Mouse (Mus musculus) MEL (cell line): ENCODE results near the gene Sar1a. TPM values are rescaled to one million over a fixed set of nuclear protein-coding genes. Genes with fewer than 3 reads are reported as not detected.
A peak's percentile ranks its signal among the peaks of the same experiment; 100 is the strongest.

ENCODE experiments used
- DNase-seq: peaks from one replicate; pipeline ENCODE4 v3.0.0; 2011; ENCODE audit warnings: low read depth, low spot score
- H3K27ac ChIP-seq: 2 replicates; pipeline ENCODE4 v1.5.1; 2012; ENCODE audit warnings: low read depth, mild to moderate bottlenecking, control low read depth, low read length, moderate library complexity; ENCODE audit not compliant: control insufficient read depth
- H3K27me3 ChIP-seq, 2 experiments: fragments of 150-350 bp in 1 of 2; sonication (generic) in 1 of 2; 2 replicates each; pipeline ENCODE4 v1.6.1; 2012; ENCODE audit warnings: low read length in 2 of 2, mild to moderate bottlenecking in 2 of 2, improper control_type of control experiment in 1 of 2, moderate library complexity in 1 of 2; ENCODE audit not compliant: insufficient read depth in 2 of 2, control insufficient read depth in 1 of 2
- H3K36me3 ChIP-seq, 2 experiments: 2 replicates each; pipeline ENCODE4 v1.6.1; 2012 to 2014; ENCODE audit warnings: low read length in 2 of 2, improper control_type of control experiment in 1 of 2, inconsistent platforms in 1 of 2, mild to moderate bottlenecking in 1 of 2; ENCODE audit not compliant: insufficient read depth in 2 of 2, control insufficient read depth in 1 of 2
- H3K4me1 ChIP-seq, 2 experiments: fragments of 150-350 bp in 1 of 2; sonication (generic) in 1 of 2; 2 replicates each; pipeline ENCODE4 v1.6.1; 2012; ENCODE audit warnings: low read length in 2 of 2, improper control_type of control experiment in 1 of 2, mild to moderate bottlenecking in 1 of 2; ENCODE audit not compliant: insufficient read depth in 2 of 2, control insufficient read depth in 1 of 2
- H3K4me3 ChIP-seq, 2 experiments: fragments of 150-350 bp in 1 of 2; sonication (generic) in 1 of 2; 2 replicates each; pipeline ENCODE4 v1.5.1; 2012; ENCODE audit warnings: low read depth in 2 of 2, low read length in 2 of 2, mild to moderate bottlenecking in 2 of 2, moderate library complexity in 2 of 2, control low read depth in 1 of 2, improper control_type of control experiment in 1 of 2; ENCODE audit not compliant: control insufficient read depth in 1 of 2, insufficient read depth in 1 of 2
- H3K79me2 ChIP-seq: 2 replicates; pipeline ENCODE4 v1.6.1; 2012; ENCODE audit warnings: mild to moderate bottlenecking, low read length, moderate library complexity; ENCODE audit not compliant: control insufficient read depth, poor library complexity, insufficient read depth
- H3K9ac ChIP-seq: 2 replicates; pipeline ENCODE4 v1.6.1; 2012; ENCODE audit warnings: low read depth, mild to moderate bottlenecking, control low read depth, low read length, moderate library complexity; ENCODE audit not compliant: control insufficient read depth, poor library complexity, severe bottlenecking
- H3K9me3 ChIP-seq: fragments of 150-350 bp; sonication (generic); replicated peaks from 2 replicates; pipeline ENCODE4 v1.6.1; 2012; ENCODE audit warnings: mild to moderate bottlenecking, low read length, improper control_type of control experiment, moderate library complexity; ENCODE audit not compliant: insufficient read depth
- CTCF ChIP-seq, 3 experiments: IDR thresholded peaks in 2 of 3; conservative IDR thresholded peaks in 1 of 3; 2 replicates each; pipeline ENCODE4 v1.5.1; 2011 to 2012; ENCODE audit warnings: low read length in 3 of 3, low read depth in 2 of 3, mild to moderate bottlenecking in 2 of 3, improper control_type of control experiment in 1 of 3, inconsistent platforms in 1 of 3, mixed read lengths in 1 of 3, moderate library complexity in 1 of 3; ENCODE audit not compliant: control insufficient read depth in 1 of 3, insufficient read depth in 1 of 3, poor library complexity in 1 of 3, severe bottlenecking in 1 of 3
- ELF1 ChIP-seq: IDR thresholded peaks from 2 replicates; pipeline ENCODE4 v1.6.1; 2014; ENCODE audit warnings: low read depth, mild to moderate bottlenecking, inconsistent platforms, low read length, improper control_type of control experiment, moderate library complexity
- ETS1 ChIP-seq: IDR thresholded peaks from 2 replicates; pipeline ENCODE4 v1.6.1; 2012; ENCODE audit warnings: low read depth, mild to moderate bottlenecking, inconsistent platforms, low read length, improper control_type of control experiment, moderate library complexity
- GABPA ChIP-seq: IDR thresholded peaks from 2 replicates; pipeline ENCODE4 v1.6.1; 2012; ENCODE audit warnings: low read depth, mild to moderate bottlenecking, inconsistent platforms, low read length, improper control_type of control experiment, moderate library complexity
- GATA1 ChIP-seq: IDR thresholded peaks from 2 replicates; pipeline ENCODE4 v1.6.1; 2011; ENCODE audit warnings: low read depth, low read length, improper control_type of control experiment
- HCFC1 ChIP-seq: IDR thresholded peaks from 2 replicates; pipeline ENCODE4 v1.6.1; 2012; ENCODE audit warnings: low read depth, mild to moderate bottlenecking, inconsistent platforms, low read length, improper control_type of control experiment, moderate library complexity
- KAT2A ChIP-seq: conservative IDR thresholded peaks from 2 replicates; pipeline ENCODE4 v1.6.1; 2012; ENCODE audit warnings: low read depth, low read length, improper control_type of control experiment, inconsistent platforms
- MAFK ChIP-seq: IDR thresholded peaks from 2 replicates; pipeline ENCODE4 v1.6.1; 2011; ENCODE audit warnings: low read depth, mild to moderate bottlenecking, low read length, improper control_type of control experiment, borderline replicate concordance
- MAZ ChIP-seq: IDR thresholded peaks from 2 replicates; pipeline ENCODE4 v1.6.1; 2012; ENCODE audit warnings: low read depth, mild to moderate bottlenecking, inconsistent platforms, low read length, improper control_type of control experiment
- MYB ChIP-seq: IDR thresholded peaks from 2 replicates; pipeline ENCODE4 v1.6.1; 2011; ENCODE audit warnings: mild to moderate bottlenecking, low read depth, low read length, improper control_type of control experiment
- MYC ChIP-seq: IDR thresholded peaks from 2 replicates; pipeline ENCODE4 v1.6.1; 2011; ENCODE audit warnings: low read depth, mild to moderate bottlenecking, low read length, improper control_type of control experiment, moderate library complexity
- NRF1 ChIP-seq: IDR thresholded peaks from 2 replicates; pipeline ENCODE4 v1.6.1; 2014; ENCODE audit warnings: low read depth, mild to moderate bottlenecking, inconsistent platforms, low read length, improper control_type of control experiment, moderate library complexity; ENCODE audit not compliant: poor library complexity, insufficient read depth, severe bottlenecking
- RAD21 ChIP-seq: IDR thresholded peaks from 2 replicates; pipeline ENCODE4 v1.6.1; 2011; ENCODE audit warnings: mild to moderate bottlenecking, low read depth, low read length, improper control_type of control experiment
- RCOR1 ChIP-seq: IDR thresholded peaks from 2 replicates; pipeline ENCODE4 v1.6.1; 2012; ENCODE audit warnings: low read depth, mild to moderate bottlenecking, inconsistent platforms, low read length, improper control_type of control experiment
- SMC3 ChIP-seq: IDR thresholded peaks from 2 replicates; pipeline ENCODE4 v1.6.1; 2011; ENCODE audit warnings: low read depth, low read length, improper control_type of control experiment
- TBP ChIP-seq: IDR thresholded peaks from 2 replicates; pipeline ENCODE4 v1.8.0; 2011; ENCODE audit warnings: low read depth, low read length, improper control_type of control experiment
- TCF12 ChIP-seq: IDR thresholded peaks from 2 replicates; pipeline ENCODE4 v1.6.1; 2014; ENCODE audit warnings: low read depth, mild to moderate bottlenecking, inconsistent platforms, low read length, improper control_type of control experiment, moderate library complexity
- ZKSCAN1 ChIP-seq: IDR thresholded peaks from 2 replicates; pipeline ENCODE4 v1.6.1; 2012; ENCODE audit warnings: low read depth, mild to moderate bottlenecking, inconsistent platforms, low read length, improper control_type of control experiment, moderate library complexity
- ZNF384 ChIP-seq: IDR thresholded peaks from 2 replicates; pipeline ENCODE4 v1.6.1; 2012; ENCODE audit warnings: low read depth, mild to moderate bottlenecking, inconsistent platforms, low read length, improper control_type of control experiment
- polyA plus RNA-seq, 2 experiments: library from polyadenylated mRNA; stranded (reverse) in 1 of 2; unstranded in 1 of 2; fragments of >175 nt in 1 of 2; fragments of >200 nt in 1 of 2; gene quantifications; 2 replicates each; pipeline versions ENCODE4 v1.2.1 to v1.2.4; 2012; ENCODE audit warnings: low replicate concordance in 2 of 2, low read depth in 1 of 2; ENCODE audit not compliant: insufficient read length in 2 of 2, insufficient read depth in 1 of 2, missing spikeins in 1 of 2
- total RNA-seq: library from RNA; depleted of rRNA; stranded (reverse); fragments of 300-350 nt; gene quantifications from 2 replicates; pipeline ENCODE4 v1.2.3, GENCODE M21; 2012

The Sar1a gene
- total and polyA plus RNA-seq, 3 experiments: 133 to 135 TPM; not detected in 1

GRCm38 (mm10) chr10:61741306-61741705 lies 61.2 kb downstream of the Sar1a start:
- Histone ChIP-seq H3K27ac (no peak overlapping the region), H3K36me3 (no peaks in the 10 kb centered on the region), H3K9ac (no peak overlapping the region)
- TF ChIP-seq HCFC1: no peak
- TF ChIP-seq TCF12: no peak
- TF ChIP-seq, all 39 proteins: peak for 0
- DNase-seq: no peak
- H3K4me3 ChIP-seq: no peak overlapping the region
- no peaks in the 10 kb centered on the region for H3K27me3 ChIP-seq
- no peaks in the 10 kb centered on the region for H3K4me1 ChIP-seq
- H3K79me2 ChIP-seq: no peaks in the 10 kb centered on the region
- H3K9me3 ChIP-seq: no peaks in the 10 kb centered on the region

- no peaks in the 10 kb centered on the region for H3K9me3 ChIP-seq
- H3K4me3 ChIP-seq: no peak overlapping the region
- no peaks in the 10 kb centered on the region for H3K36me3 ChIP-seq
- TF ChIP-seq HCFC1 (no peak), MAFK (no peak), SMC3 (peak; percentile 7; the same call in 1 of the 2 replicates), ETS1 (no peak), CTCF (IDR thresholded peaks at IDR 0.05 in 2 of 3, conservative IDR thresholded peaks at IDR 0.05 in 1 of 3; ENCODE audit: control insufficient read depth in 1 of 3, insufficient read depth in 1 of 3, low read depth in 2 of 3, low read length in 3 of 3, poor library complexity in 1 of 3, severe bottlenecking in 1 of 3) (peak in 2 of 3 experiments; percentile 11 to 21; a peak in 2 of 6 replicates)
- DNase-seq: no peak
- H3K27ac ChIP-seq: no peak overlapping the region
- H3K79me2 ChIP-seq: no peaks in the 10 kb centered on the region
- H3K9ac ChIP-seq: no peak overlapping the region
- no peaks in the 10 kb centered on the region for H3K27me3 ChIP-seq
- H3K4me1 ChIP-seq: no peaks in the 10 kb centered on the region
Measured at GRCm38 (mm10) chr10:61741873-61742272, 61.8 kb downstream of the Sar1a start.

DNA sequence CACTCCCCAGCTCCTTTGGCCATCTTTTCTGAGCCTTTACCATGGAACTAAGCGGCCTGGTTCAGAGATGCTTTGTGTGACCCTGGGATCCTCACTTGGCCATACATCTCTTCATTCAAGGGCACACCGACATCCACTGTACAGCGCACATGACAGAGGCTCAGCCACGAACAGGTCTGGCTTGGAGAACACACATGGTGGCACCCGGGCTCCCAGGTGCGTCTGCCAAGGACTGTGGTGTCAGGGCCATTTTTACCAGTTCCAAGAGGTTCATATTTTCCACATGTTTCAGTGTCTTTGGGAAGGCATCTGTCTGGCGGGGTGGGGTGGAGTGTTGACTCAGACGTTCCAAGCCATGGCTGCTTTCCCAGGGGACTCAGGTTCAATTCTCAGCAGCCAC lies 62.2 kb downstream of the Sar1a start:
- Histone ChIP-seq H3K9ac (no peak overlapping the region), H3K27ac (no peak overlapping the region), H3K9me3 (no peaks in the 10 kb centered on the region), H3K4me1 (no peaks in the 10 kb centered on the region), H3K79me2 (no peaks in the 10 kb centered on the region), H3K4me3 (no peak overlapping the region), H3K27me3 (no peaks in the 10 kb centered on the region), H3K36me3 (no peaks in the 10 kb centered on the region)
- DNase-seq: no peak
- TF ChIP-seq NRF1: no peak
- TF ChIP-seq RAD21: no peak
- no peak for TF ChIP-seq GABPA
- no peak for TF ChIP-seq TBP
- TF ChIP-seq RCOR1: no peak
- TF ChIP-seq HCFC1: no peak
- TF ChIP-seq SMC3: no peak
- TF ChIP-seq ZNF384: no peak
- TF ChIP-seq MYC: no peak
- TF ChIP-seq MYB: no peak
- no peak for TF ChIP-seq MAZ
- no peak for TF ChIP-seq ZKSCAN1
- no peak for TF ChIP-seq ELF1
- TF ChIP-seq GATA1: no peak
- no peak for TF ChIP-seq KAT2A
